Mouse (Mus musculus): Measurements from ENCODE around the gene Anxa9. TPM values are rescaled to one million over a fixed set of nuclear protein-coding genes. Genes with fewer than 3 reads are reported as not detected.

Gene Anxa9
- polyA plus RNA-seq, 1 experiment from 2014 or later = 0.28 TPM

DNA sequence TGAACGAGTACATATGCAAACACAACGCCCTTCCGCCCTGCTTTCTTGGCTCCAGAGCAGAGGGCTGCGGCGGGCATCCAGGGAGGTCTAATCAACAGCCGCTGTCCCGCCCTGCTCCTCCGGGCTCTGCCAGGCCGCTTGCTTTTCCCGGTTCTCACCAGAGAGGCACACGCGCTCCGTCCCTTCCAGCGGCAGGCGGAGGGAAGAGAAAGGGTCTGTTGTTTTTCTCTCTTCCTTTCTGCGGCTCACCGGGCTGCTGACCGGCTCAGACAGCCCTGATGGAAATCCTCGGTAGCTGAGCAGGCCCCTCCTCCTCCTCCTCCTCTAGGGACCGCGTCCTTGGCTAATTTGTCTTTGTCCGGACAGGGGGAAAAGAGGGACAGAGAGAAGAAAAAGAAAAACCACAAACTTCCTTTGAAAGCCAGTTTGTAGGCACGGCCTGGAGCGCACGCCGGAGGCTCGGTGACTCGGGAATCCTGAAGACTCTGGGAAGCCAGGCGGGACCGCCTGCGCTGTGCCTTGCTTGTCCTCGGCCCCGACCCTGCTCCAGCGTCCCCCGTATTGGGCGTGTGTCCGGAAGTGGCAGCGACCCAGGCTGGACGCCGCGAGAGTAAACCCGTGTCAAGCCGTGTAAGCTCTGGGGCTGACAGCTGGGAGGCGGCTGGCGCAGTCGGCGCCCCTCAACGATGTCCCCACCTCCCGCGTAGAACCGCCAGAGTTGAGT is 23.9 kb downstream of the Anxa9 start:
- H3K4me2 ChIP-seq (ENCODE audit: low read depth, low read length) = peak overlapping the region; percentile 57
- WGBS = 1% methylated on average over 51 of the region's 51 CpGs
- ATAC-seq (ENCODE audit: low read depth) = peak; percentile 65

DNA sequence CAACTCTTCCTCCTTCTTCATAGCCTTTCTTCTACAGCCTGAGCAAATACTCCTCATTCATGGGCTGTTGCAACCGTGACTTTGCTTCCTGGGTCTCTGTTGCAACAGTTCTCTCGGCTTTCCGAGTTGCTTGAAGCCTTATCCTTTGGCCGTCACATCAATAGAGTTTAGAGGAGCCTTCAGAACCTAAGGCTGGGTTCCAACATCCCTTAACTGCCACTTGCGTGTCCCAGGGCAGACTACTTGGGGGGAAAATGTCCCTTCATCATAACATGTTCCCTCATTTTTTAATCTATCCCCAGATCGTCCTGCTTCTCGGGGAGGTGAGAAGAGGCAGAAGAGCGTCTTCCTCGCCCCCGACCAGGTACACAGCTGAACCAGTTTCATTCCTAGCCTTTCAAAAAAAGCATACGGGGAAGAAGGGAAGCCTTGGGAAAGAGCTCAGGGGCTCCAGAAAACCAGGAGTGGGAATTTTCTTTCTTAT is 24.6 kb downstream of the Anxa9 start:
- H3K4me3 ChIP-seq (ENCODE audit: low read depth, low read length) = peak overlapping the region; percentile 57
- H3K4me2 ChIP-seq (ENCODE audit: low read depth, low read length) = peak overlapping the region; percentile 57
- peak overlapping the region; percentile 88 for H3K27ac ChIP-seq (ENCODE audit: low read depth, low read length)
- H3K9ac ChIP-seq (replicated peaks; ENCODE audit: low read depth, low read length) = peak overlapping the region; percentile 79
- WGBS = 0% methylated on average over 11 of the region's 11 CpGs
- peaks cover 21% of the 10 kb centered on the region for H3K4me1 ChIP-seq (ENCODE audit: control insufficient read depth, insufficient read depth, low read length)
- no peak for ATAC-seq (ENCODE audit: low read depth)
- no peaks in the 10 kb centered on the region for H3K27me3 ChIP-seq (ENCODE audit: control insufficient read depth, insufficient read depth, low read length)
- H3K9me3 ChIP-seq (ENCODE audit: control insufficient read depth, low read length) = no peaks in the 10 kb centered on the region
- no peaks in the 10 kb centered on the region; the same call in 1 of the 2 replicates for H3K36me3 ChIP-seq (ENCODE audit: control insufficient read depth, insufficient read depth, low read length)

More for the DNA sequence above, 23.9 kb downstream of the Anxa9 start:
- peaks cover 21% of the 10 kb centered on the region for H3K4me1 ChIP-seq (ENCODE audit: control insufficient read depth, insufficient read depth, low read length)
- H3K9ac ChIP-seq (replicated peaks; ENCODE audit: low read depth, low read length) = peak overlapping the region; percentile 79
- peaks cover 6% of the 10 kb centered on the region; the same call in 1 of the 2 replicates for H3K36me3 ChIP-seq (ENCODE audit: control insufficient read depth, insufficient read depth, low read length)
- peak overlapping the region; percentile 88 for H3K27ac ChIP-seq (ENCODE audit: low read depth, low read length)
- no peaks in the 10 kb centered on the region for H3K27me3 ChIP-seq (ENCODE audit: control insufficient read depth, insufficient read depth, low read length)
- no peaks in the 10 kb centered on the region for H3K9me3 ChIP-seq (ENCODE audit: control insufficient read depth, low read length)
- peak overlapping the region; percentile 57 for H3K4me3 ChIP-seq (ENCODE audit: low read depth, low read length)

DNA sequence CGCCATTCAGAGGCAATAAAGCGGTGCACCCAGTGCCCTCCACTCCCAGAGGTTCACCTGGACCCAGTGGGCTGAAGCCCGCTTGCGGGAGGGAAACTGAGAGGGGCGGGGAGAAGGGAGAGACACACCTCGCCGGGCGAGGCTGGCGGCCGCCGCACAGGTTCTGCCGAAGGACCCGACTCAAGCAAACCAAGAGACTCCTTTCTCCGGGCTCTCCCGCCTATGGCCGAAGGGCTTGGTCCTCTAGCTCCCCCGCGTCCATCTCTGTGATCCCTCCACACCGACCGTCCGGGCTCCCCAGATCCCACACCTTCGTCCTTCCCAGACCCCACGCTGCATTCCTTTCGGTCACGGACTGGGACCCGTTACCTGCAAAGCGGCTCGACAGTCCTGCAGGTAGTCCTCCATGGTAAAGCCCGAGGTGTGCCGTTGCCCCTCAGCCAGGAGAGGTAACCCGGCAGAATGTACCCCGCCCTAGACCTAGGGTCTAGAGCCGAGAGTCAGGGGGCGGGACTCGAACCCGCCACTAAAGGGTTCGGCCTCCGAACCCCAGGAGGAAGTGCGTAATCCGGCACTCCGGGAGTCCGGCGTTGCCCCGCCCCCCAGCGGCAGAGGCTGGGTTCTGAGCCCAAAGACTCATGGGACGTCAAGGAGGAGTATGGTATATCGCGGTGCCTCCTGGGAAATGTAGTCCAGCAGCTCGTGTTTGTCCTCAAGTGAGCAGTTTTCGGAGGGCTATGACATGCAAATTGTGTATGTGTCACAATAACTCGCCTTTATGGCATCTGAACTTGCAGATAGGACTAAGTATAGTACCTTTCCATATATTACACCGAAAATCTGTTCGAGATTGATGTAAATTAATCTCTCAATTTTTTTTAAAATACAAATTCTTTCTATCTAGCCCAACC is 25.5 kb downstream of the Anxa9 start, which contains the start of the genes Mindy1 and Prune1:
Gene Mindy1, plus strand, starts transcription at position 130 of the 911 bp plus-strand sequence.
Gene Prune1, minus strand, starts transcription at position 861 of the 911 bp plus-strand sequence.
- Histone ChIP-seq H3K27me3 (ENCODE audit: control insufficient read depth, insufficient read depth, low read length) (no peaks in the 10 kb centered on the region), H3K4me3 (ENCODE audit: low read depth, low read length) (peak within 1 kb of the TSS; percentile 57), H3K27ac (ENCODE audit: low read depth, low read length) (peak within 1 kb of the TSS; percentile 88), H3K36me3 (ENCODE audit: control insufficient read depth, insufficient read depth, low read length) (no peaks in the 10 kb centered on the region), H3K9ac (replicated peaks; ENCODE audit: low read depth, low read length) (peak within 1 kb of the TSS; percentile 88), H3K4me2 (ENCODE audit: low read depth, low read length) (peak within 1 kb of the TSS; percentile 57), H3K9me3 (ENCODE audit: control insufficient read depth, low read length) (no peaks in the 10 kb centered on the region), H3K4me1 (ENCODE audit: control insufficient read depth, insufficient read depth, low read length) (peaks cover 21% of the 10 kb centered on the region)
- ATAC-seq (ENCODE audit: low read depth) = peak; percentile 90
- WGBS = under 1% methylated on average over 53 of the region's 53 CpGs

DNA sequence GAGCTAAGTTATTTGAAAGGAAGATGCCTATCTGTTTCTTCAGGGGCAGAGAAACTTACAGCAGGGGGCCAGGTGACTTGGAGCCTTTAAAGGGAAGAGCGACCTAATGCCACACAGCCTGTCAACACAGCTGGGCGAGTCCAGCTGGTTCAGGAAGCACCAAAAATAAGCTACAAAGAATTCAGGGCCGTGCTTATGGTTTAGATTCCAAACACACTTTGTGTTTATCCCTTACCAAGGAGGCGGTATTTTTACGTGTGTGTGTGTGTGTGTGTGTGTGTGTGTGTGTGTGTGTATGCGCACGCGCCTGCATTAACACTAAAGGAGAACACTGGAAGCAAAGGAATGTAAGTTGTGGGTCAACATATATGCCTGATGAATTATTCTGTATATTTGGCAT is 26.2 kb downstream of the Anxa9 start:
- Histone ChIP-seq H3K27ac (ENCODE audit: low read depth, low read length) (peak overlapping the region; percentile 85), H3K9ac (replicated peaks; ENCODE audit: low read depth, low read length) (peak overlapping the region; percentile 88), H3K4me3 (ENCODE audit: low read depth, low read length) (peak overlapping the region; percentile 57), H3K4me1 (ENCODE audit: control insufficient read depth, insufficient read depth, low read length) (peaks cover 21% of the 10 kb centered on the region), H3K27me3 (ENCODE audit: control insufficient read depth, insufficient read depth, low read length) (no peaks in the 10 kb centered on the region), H3K9me3 (ENCODE audit: control insufficient read depth, low read length) (no peaks in the 10 kb centered on the region), H3K4me2 (ENCODE audit: low read depth, low read length) (peak overlapping the region; percentile 57), H3K36me3 (ENCODE audit: control insufficient read depth, insufficient read depth, low read length) (no peaks in the 10 kb centered on the region)
- ATAC-seq (ENCODE audit: low read depth) = no peak
- 36% methylated on average over 8 of the region's 8 CpGs for WGBS

DNA sequence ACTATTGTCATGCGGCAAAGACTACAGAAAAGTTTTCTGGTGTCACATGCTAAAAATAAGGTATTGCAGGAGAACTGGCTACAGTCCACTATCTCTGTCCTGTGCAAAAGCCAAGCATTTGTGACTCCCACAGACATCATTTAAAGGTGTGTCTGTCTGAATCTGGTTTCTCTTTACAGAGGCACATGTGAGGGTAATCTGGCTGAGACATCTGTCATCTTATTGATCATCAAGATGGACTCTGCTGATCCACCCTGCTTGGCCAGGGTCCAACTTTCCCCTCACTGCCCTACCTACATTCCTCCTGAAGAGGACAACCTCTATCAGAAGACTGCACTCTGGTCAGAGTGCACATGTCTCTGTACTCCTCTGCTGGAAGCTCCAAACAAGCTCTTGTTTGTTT is 29.8 kb downstream of the Anxa9 start:
- H3K27ac ChIP-seq (ENCODE audit: low read depth, low read length) = no peak overlapping the region
- no peaks in the 10 kb centered on the region for H3K27me3 ChIP-seq (ENCODE audit: control insufficient read depth, insufficient read depth, low read length)
- no peaks in the 10 kb centered on the region for H3K36me3 ChIP-seq (ENCODE audit: control insufficient read depth, insufficient read depth, low read length)
- H3K4me1 ChIP-seq (ENCODE audit: control insufficient read depth, insufficient read depth, low read length) = 0 out of 2 replicates have a peak, but pooled peaks cover 3% of the 10 kb centered on the region
- H3K4me2 ChIP-seq (ENCODE audit: low read depth, low read length) = no peak overlapping the region
- H3K9ac ChIP-seq (replicated peaks; ENCODE audit: low read depth, low read length) = no peak overlapping the region
- ATAC-seq (ENCODE audit: low read depth) = no peak
- WGBS = 91% methylated on average over 1 of the region's 1 CpGs
- H3K9me3 ChIP-seq (ENCODE audit: control insufficient read depth, low read length) = no peaks in the 10 kb centered on the region
- H3K4me3 ChIP-seq (ENCODE audit: low read depth, low read length) = no peak overlapping the region

DNA sequence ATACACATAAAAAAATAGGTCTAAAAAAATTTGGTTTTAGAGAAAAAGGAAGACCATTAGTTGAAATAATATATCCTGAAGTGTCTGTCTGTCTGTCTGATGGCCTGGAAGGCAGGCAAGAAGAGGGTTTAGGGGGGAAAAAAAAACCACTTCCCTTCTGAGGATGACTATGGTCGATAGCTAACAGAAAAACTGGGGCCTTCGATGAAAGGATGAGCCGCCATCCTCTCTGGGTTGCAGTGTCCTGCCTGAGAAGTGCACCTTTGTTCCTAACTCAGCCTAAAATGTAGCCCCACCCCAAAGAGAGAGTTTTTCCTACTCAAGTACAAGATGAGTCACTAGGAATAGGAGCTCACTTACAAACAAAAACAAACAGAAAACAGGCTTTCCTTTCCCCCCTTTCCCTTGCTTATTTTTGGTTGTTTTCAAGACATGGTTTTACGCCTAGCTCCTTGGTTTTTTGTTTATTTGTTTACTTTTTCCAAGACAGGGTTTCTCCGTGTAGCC is 30.5 kb downstream of the Anxa9 start:
- Histone ChIP-seq H3K27ac (ENCODE audit: low read depth, low read length) (no peak overlapping the region), H3K4me3 (ENCODE audit: low read depth, low read length) (no peak overlapping the region), H3K4me1 (ENCODE audit: control insufficient read depth, insufficient read depth, low read length) (0 out of 2 replicates have a peak, but pooled peaks cover 3% of the 10 kb centered on the region), H3K9me3 (ENCODE audit: control insufficient read depth, low read length) (no peaks in the 10 kb centered on the region), H3K27me3 (ENCODE audit: control insufficient read depth, insufficient read depth, low read length) (no peaks in the 10 kb centered on the region), H3K9ac (replicated peaks; ENCODE audit: low read depth, low read length) (no peak overlapping the region), H3K36me3 (ENCODE audit: control insufficient read depth, insufficient read depth, low read length) (no peaks in the 10 kb centered on the region), H3K4me2 (ENCODE audit: low read depth, low read length) (no peak overlapping the region)
- 85% methylated on average over 5 of the region's 5 CpGs for WGBS
- ATAC-seq (ENCODE audit: low read depth) = no peak

DNA sequence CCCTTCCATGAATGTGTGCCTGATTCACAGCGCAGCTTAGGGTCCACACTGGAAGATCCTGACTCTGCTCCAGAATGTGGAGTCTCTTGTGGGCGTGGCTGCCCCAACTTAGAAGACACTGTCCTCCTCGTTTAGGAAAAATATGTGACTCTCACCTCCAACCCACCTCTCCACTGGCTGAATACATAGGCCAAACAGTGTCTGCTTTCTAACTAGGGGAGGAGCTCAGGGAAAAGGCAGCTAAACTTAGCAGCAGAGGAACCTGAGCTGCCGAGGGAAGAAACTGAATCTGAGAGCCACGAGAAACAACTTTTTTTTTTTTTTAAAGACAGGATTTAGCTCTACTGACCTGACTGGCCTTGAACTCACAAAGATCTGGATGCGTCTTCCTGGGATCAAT is 31.8 kb downstream of the Anxa9 start:
- WGBS = 88% methylated on average over 6 of the region's 6 CpGs
- Histone ChIP-seq H3K4me1 (ENCODE audit: control insufficient read depth, insufficient read depth, low read length) (no peaks in the 10 kb centered on the region), H3K27me3 (ENCODE audit: control insufficient read depth, insufficient read depth, low read length) (no peaks in the 10 kb centered on the region), H3K27ac (ENCODE audit: low read depth, low read length) (no peak overlapping the region), H3K4me2 (ENCODE audit: low read depth, low read length) (no peak overlapping the region), H3K4me3 (ENCODE audit: low read depth, low read length) (no peak overlapping the region), H3K36me3 (ENCODE audit: control insufficient read depth, insufficient read depth, low read length) (no peaks in the 10 kb centered on the region), H3K9ac (replicated peaks; ENCODE audit: low read depth, low read length) (no peak overlapping the region), H3K9me3 (ENCODE audit: control insufficient read depth, low read length) (no peaks in the 10 kb centered on the region)
- no peak for ATAC-seq (ENCODE audit: low read depth)

DNA sequence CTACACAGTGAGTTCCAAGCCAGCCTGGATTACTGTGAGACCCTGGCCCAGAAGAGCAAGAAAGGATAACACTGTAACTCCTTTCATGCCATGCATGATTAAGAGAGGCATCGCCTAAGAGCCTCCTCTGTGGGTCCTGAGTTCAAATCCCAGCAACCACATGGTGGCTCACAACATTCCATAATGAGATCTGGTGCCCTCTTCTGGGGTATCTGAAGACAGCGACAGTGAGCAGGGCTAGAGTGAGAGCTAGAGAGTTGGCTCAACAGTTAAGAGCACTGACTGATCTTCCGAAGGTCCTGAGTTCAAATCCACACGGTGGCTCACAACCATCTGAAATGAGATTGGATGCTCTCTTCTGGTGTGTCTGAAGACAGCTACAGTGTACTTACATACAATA is 32.5 kb downstream of the Anxa9 start:
- Histone ChIP-seq H3K9ac (replicated peaks; ENCODE audit: low read depth, low read length) (no peak overlapping the region), H3K4me1 (ENCODE audit: control insufficient read depth, insufficient read depth, low read length) (no peaks in the 10 kb centered on the region), H3K9me3 (ENCODE audit: control insufficient read depth, low read length) (no peaks in the 10 kb centered on the region), H3K27me3 (ENCODE audit: control insufficient read depth, insufficient read depth, low read length) (no peaks in the 10 kb centered on the region), H3K4me3 (ENCODE audit: low read depth, low read length) (no peak overlapping the region), H3K27ac (ENCODE audit: low read depth, low read length) (no peak overlapping the region), H3K4me2 (ENCODE audit: low read depth, low read length) (no peak overlapping the region), H3K36me3 (ENCODE audit: control insufficient read depth, insufficient read depth, low read length) (no peaks in the 10 kb centered on the region)
- whole genome bisulfite sequencing = 91% methylated on average over 4 of the region's 4 CpGs
- no peak for ATAC-seq (ENCODE audit: low read depth)

Measured in neural tube, embryonic 14.5 days (tissue).